Mouse (Mus musculus): ENCODE measurements at regions not wholly inside any gene's neighbourhood (a gene's known extent, or its start where the extent isn't known, plus 50 kb on each side); places are given as distances from the start of the nearest gene placed in this dataset.

DNA sequence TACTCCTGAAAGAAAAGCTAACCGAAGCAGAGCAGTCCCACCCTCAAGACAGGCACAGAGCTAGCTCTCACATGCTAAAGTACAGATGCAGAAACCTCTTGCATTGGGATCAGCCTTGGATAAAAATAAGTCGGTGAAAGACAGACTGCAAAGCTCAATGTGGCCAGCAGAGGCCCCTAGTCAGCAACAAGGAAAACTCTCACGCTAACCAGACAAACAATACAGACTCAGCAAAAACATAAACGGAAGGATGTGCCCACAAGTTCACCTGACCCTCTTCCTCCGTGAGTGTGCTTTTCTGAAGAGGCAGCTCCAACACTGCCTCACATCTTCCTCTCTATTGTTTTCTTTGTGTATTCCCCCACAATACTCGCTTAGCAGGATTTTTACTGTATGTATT lies 77.8 kb downstream of the Rpia start:
- Histone ChIP-seq H3K36me3 (ENCODE audit: insufficient read depth, low read length) (no peaks in the 10 kb centered on the region), H3K4me2 (replicated peaks; ENCODE audit: low read depth, low read length) (no peak overlapping the region), H3K27me3 (replicated peaks; ENCODE audit: insufficient read depth, low read length) (no peaks in the 10 kb centered on the region), H3K4me1 (ENCODE audit: insufficient read depth, low read depth, low read length) (no peaks in the 10 kb centered on the region), H3K9me3 (ENCODE audit: low read length) (no peaks in the 10 kb centered on the region), H3K27ac (ENCODE audit: low read length) (no peak overlapping the region), H3K9ac (replicated peaks; ENCODE audit: low read depth) (no peak overlapping the region), H3K4me3 (ENCODE audit: low read depth, low read length) (no peak overlapping the region)
- TF ChIP-seq CTCF (IDR thresholded peaks at IDR 0.05) (peak; percentile 81), EP300 (IDR thresholded peaks at IDR 0.05) (no peak)
- ATAC-seq (0 out of 2 replicates have a peak, but pooled peaks have one; percentile 33), DNase-seq (ENCODE audit: low spot score) (peak; percentile 80)
- 8% methylated on average over 6 of the region's 6 CpGs for WGBS

GRCm38 (mm10) chr6:70713665-70714064 lies 78.4 kb downstream of the Rpia start:
- DNase-seq (ENCODE audit: low spot score) (no peak), ATAC-seq (no peak)
- no peak overlapping the region for H3K4me3 ChIP-seq (ENCODE audit: low read depth, low read length)
- no peak overlapping the region for H3K9ac ChIP-seq (replicated peaks; ENCODE audit: low read depth)
- WGBS, result 71% methylated on average over 6 of the region's 6 CpGs
- no peak overlapping the region for H3K4me2 ChIP-seq (replicated peaks; ENCODE audit: low read depth, low read length)
- no peak for TF ChIP-seq CTCF (IDR thresholded peaks at IDR 0.05)
- no peak for TF ChIP-seq EP300 (IDR thresholded peaks at IDR 0.05)
- no peaks in the 10 kb centered on the region for H3K36me3 ChIP-seq (ENCODE audit: insufficient read depth, low read length)
- H3K27me3 ChIP-seq (replicated peaks; ENCODE audit: insufficient read depth, low read length), result no peaks in the 10 kb centered on the region
- no peaks in the 10 kb centered on the region for H3K9me3 ChIP-seq (ENCODE audit: low read length)
- no peaks in the 10 kb centered on the region for H3K4me1 ChIP-seq (ENCODE audit: insufficient read depth, low read depth, low read length)
- no peak overlapping the region for H3K27ac ChIP-seq (ENCODE audit: low read length)

GRCm38 (mm10) chr6:70713118-70713517 lies 78.9 kb downstream of the Rpia start:
- no peak overlapping the region for H3K27ac ChIP-seq (ENCODE audit: low read length)
- H3K36me3 ChIP-seq (ENCODE audit: insufficient read depth, low read length), result no peaks in the 10 kb centered on the region
- no peaks in the 10 kb centered on the region for H3K9me3 ChIP-seq (ENCODE audit: low read length)
- no peak overlapping the region for H3K9ac ChIP-seq (replicated peaks; ENCODE audit: low read depth)
- no peak overlapping the region for H3K4me2 ChIP-seq (replicated peaks; ENCODE audit: low read depth, low read length)
- ATAC-seq, result no peak
- H3K27me3 ChIP-seq (replicated peaks; ENCODE audit: insufficient read depth, low read length), result no peaks in the 10 kb centered on the region
- TF ChIP-seq CTCF (IDR thresholded peaks at IDR 0.05) (peak; percentile 59), EP300 (IDR thresholded peaks at IDR 0.05) (no peak)
- H3K4me3 ChIP-seq (ENCODE audit: low read depth, low read length), result no peak overlapping the region
- whole genome bisulfite sequencing, result 33% methylated on average over 7 of the region's 7 CpGs
- peak; percentile 29 for DNase-seq (ENCODE audit: low spot score)
- no peaks in the 10 kb centered on the region for H3K4me1 ChIP-seq (ENCODE audit: insufficient read depth, low read depth, low read length)

- Histone ChIP-seq H3K9ac (replicated peaks; ENCODE audit: low read depth) (no peak overlapping the region), H3K4me3 (ENCODE audit: low read depth, low read length) (no peak overlapping the region), H3K9me3 (ENCODE audit: low read length) (no peaks in the 10 kb centered on the region), H3K36me3 (ENCODE audit: insufficient read depth, low read length) (no peaks in the 10 kb centered on the region), H3K27me3 (replicated peaks; ENCODE audit: insufficient read depth, low read length) (no peaks in the 10 kb centered on the region), H3K27ac (ENCODE audit: low read length) (no peak overlapping the region), H3K4me1 (ENCODE audit: insufficient read depth, low read depth, low read length) (no peaks in the 10 kb centered on the region), H3K4me2 (replicated peaks; ENCODE audit: low read depth, low read length) (no peak overlapping the region)
- 11% methylated on average over 7 of the region's 7 CpGs for WGBS
- ATAC-seq, result peak; percentile 82
- TF ChIP-seq EP300 (IDR thresholded peaks at IDR 0.05), result peak; percentile 50; the same call in 1 of the 2 replicates
- peak; percentile 78 for TF ChIP-seq CTCF (IDR thresholded peaks at IDR 0.05)
- DNase-seq (ENCODE audit: low spot score), result peak; percentile 75
Measured at GRCm38 (mm10) chr6:70709338-70710055, 82.5 kb downstream of the Rpia start.

DNA sequence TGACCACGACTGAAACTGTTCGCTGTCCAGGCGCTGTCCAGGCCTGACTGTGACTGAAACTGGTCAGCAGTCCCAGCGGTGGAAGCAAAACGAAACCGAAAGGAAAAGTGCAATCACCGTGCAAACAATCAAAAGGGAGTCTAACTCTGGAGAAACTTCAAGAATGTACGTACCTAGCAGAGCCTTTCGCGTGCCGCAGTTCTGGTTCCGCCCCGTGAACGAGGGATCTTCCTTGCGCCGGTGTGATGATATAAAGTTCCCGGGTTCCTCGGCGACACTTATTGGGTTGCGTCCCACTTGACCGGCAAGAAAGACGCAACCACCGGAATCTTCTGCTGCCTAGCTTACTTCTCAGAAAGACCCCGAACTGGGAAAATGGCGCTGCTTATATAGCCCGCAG lies 96.4 kb downstream of the Rpia start:
- Histone ChIP-seq H3K27ac (ENCODE audit: low read length) (no peak overlapping the region), H3K36me3 (ENCODE audit: insufficient read depth, low read length) (no peaks in the 10 kb centered on the region), H3K4me1 (ENCODE audit: insufficient read depth, low read depth, low read length) (no peaks in the 10 kb centered on the region), H3K27me3 (replicated peaks; ENCODE audit: insufficient read depth, low read length) (no peaks in the 10 kb centered on the region), H3K9ac (replicated peaks; ENCODE audit: low read depth) (no peak overlapping the region), H3K9me3 (ENCODE audit: low read length) (no peaks in the 10 kb centered on the region), H3K4me2 (replicated peaks; ENCODE audit: low read depth, low read length) (no peak overlapping the region), H3K4me3 (ENCODE audit: low read depth, low read length) (no peak overlapping the region)
- no peak for DNase-seq (ENCODE audit: low spot score)
- ATAC-seq, result no peak
- TF ChIP-seq CTCF (IDR thresholded peaks at IDR 0.05) (no peak), EP300 (IDR thresholded peaks at IDR 0.05) (no peak)
- 96% methylated on average over 26 of the region's 26 CpGs for WGBS

Measured in lung, postnatal 0 days (tissue).